25 mouse cellular contexts compared by ENCODE assay signal in genomic region chr3:53785201-53785600, GRCm38 (mm10). TPM values are rescaled to one million over a fixed set of nuclear protein-coding genes. Genes with fewer than 3 reads are reported as not detected.
"Had no signal": no experiment of that assay in that cellular context is flagged by ENCODE, and none has a peak within 500 bp of the region (broad histone marks: within the 10 kb centered on the region; RNA-seq: fewer than 3 reads in every experiment).

No protein-coding gene starts in this region.

- H3K9ac ChIP-seq: liver, embryonic 13.5 days had no signal

- DNase-seq: kidney, adult 2 months; left cerebral cortex, postnatal 4 days; liver, embryonic 13.5 days; lung, postnatal 10 days; lung, postnatal 36 days; midbrain, embryonic 14.5 days; thymus, adult 2 months; thymus, postnatal 25 days had no signal

- H3K4me2 ChIP-seq: liver, embryonic 13.5 days; midbrain, embryonic 11.5 days had no signal

- ATAC-seq: intestine, postnatal 0 days had no signal

- H3K27ac ChIP-seq: liver, embryonic 13.5 days; stomach, postnatal 0 days had no signal

- H3K9me3 ChIP-seq: liver, embryonic 13.5 days had no signal

- H3K4me3 ChIP-seq: liver, embryonic 13.5 days had no signal

- H3K27me3 ChIP-seq: liver, embryonic 13.5 days had no signal

- H3K36me3 ChIP-seq: liver, embryonic 13.5 days had no signal

- H3K4me1 ChIP-seq: liver, embryonic 13.5 days had no signal

RNA-seq across cellular contexts. Expression of gene Gm10985, which starts 59.7 kb away (rescaled TPM):
- total RNA-seq: layer of hippocampus, postnatal 14 days; left cerebral cortex, adult 8-10 months; left cerebral cortex, postnatal 14 days; left cerebral cortex, postnatal 4 days; liver, adult 2 months; megakaryocyte progenitor cell, adult 5-6 weeks; megakaryocyte-erythroid progenitor cell, adult 5-6 weeks; midbrain, postnatal 0 days had no signal
- polyA plus RNA-seq: intestine, embryonic 14.5 days; intestine, postnatal 0 days; kidney, adult 2 months; kidney, embryonic 14.5 days; limb, embryonic 14.5 days; liver, adult 2 months; liver, embryonic 13.5 days; liver, embryonic 16.5 days; midbrain, embryonic 11.5 days; midbrain, embryonic 14.5 days; midbrain, postnatal 0 days; neural tube, embryonic 11.5 days; neural tube, embryonic 14.5 days; stomach, embryonic 14.5 days; stomach, postnatal 0 days; thymus, adult 2 months had no signal
